Mouse (Mus musculus) heart, postnatal 0 days (tissue): ENCODE measurements around the gene Ywhae.

ENCODE experiments used
- CTCF ChIP-seq: IDR thresholded peaks from 2 replicates; pipeline ENCODE4 v1.5.1; 2016; ENCODE audit warnings: antibody characterized with exemption, control low read depth, low read depth
- EP300 ChIP-seq: IDR thresholded peaks from 2 replicates; pipeline ENCODE4 v1.6.1; 2016; ENCODE audit warnings: antibody characterized with exemption, low read depth

DNA sequence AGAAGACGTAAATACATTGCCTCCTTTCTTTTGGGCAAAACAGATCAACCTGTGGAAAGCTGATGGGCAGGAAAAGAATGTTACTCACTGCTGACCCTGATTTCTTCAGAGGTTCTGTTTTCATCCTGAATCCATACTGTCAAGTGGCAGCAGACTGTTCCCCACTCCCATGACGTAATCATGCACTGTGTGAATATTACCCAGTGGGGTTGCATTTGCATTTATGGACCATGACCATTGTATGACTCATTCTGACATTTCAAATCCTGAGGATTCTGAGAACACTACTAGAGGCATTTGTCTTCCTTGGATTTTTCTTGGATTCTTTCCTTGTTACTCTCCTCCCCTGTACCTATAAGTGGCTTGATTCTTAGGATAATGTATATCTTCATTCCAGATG is 28.9 kb upstream of the Ywhae start:
- no peak for TF ChIP-seq CTCF
- TF ChIP-seq EP300: no peak
